Mouse (Mus musculus) heart, postnatal 0 days (tissue): ENCODE data around the gene Car5b. TPM values are rescaled to one million over a fixed set of nuclear protein-coding genes. Genes with fewer than 3 reads are reported as not detected.

Experiments used
- ATAC-seq: fragments of 200-750 bp; cut with Nextera tagmentation; 2 replicates; pipeline ENCODE4 v1.8.0; 2017; ENCODE audit warnings: low read depth, moderate number of reproducible peaks, moderate library complexity; ENCODE audit not compliant: insufficient read depth
- DNase-seq: peaks from one replicate; pipeline ENCODE4 v3.0.0-alpha.2; 2016; ENCODE audit warnings: low spot score
- H3K27ac ChIP-seq: fragments of 300-500 bp; sonication (generic); 2 replicates; pipeline ENCODE4 v1.5.1; 2014; ENCODE audit warnings: low read depth, mild to moderate bottlenecking
- H3K27me3 ChIP-seq: fragments of 300-500 bp; sonication (generic); 2 replicates; pipeline ENCODE4 v1.6.1; 2014; ENCODE audit warnings: low read length, mixed read lengths; ENCODE audit not compliant: control insufficient read depth, insufficient read depth
- H3K36me3 ChIP-seq: fragments of 300-500 bp; sonication (generic); replicated peaks from 2 replicates; pipeline ENCODE4 v1.6.1; 2014; ENCODE audit warnings: low read length, mixed read lengths; ENCODE audit not compliant: control insufficient read depth, insufficient read depth
- H3K4me1 ChIP-seq: fragments of 300-500 bp; sonication (generic); 2 replicates; pipeline ENCODE4 v1.6.1; 2014; ENCODE audit warnings: antibody characterized with exemption; ENCODE audit not compliant: control insufficient read depth, insufficient read depth
- H3K4me2 ChIP-seq: fragments of 300-500 bp; sonication (generic); 2 replicates; pipeline ENCODE4 v1.6.1; 2014; ENCODE audit warnings: low read depth, mild to moderate bottlenecking, low read length, moderate library complexity
- H3K4me3 ChIP-seq: fragments of 300-500 bp; sonication (generic); 2 replicates; pipeline ENCODE4 v1.5.1; 2014; ENCODE audit warnings: low read depth, low read length
- H3K9ac ChIP-seq: fragments of 300-500 bp; sonication (generic); replicated peaks from 2 replicates; pipeline ENCODE4 v1.6.1; 2014; ENCODE audit warnings: low read depth, low read length, mixed read lengths
- H3K9me3 ChIP-seq: fragments of 300-500 bp; sonication (generic); replicated peaks from 2 replicates; pipeline ENCODE4 v1.6.1; 2016; ENCODE audit warnings: low read length; ENCODE audit not compliant: control insufficient read depth
- CTCF ChIP-seq: IDR thresholded peaks from 2 replicates; pipeline ENCODE4 v1.5.1; 2016; ENCODE audit warnings: antibody characterized with exemption, control low read depth, low read depth
- EP300 ChIP-seq: IDR thresholded peaks from 2 replicates; pipeline ENCODE4 v1.6.1; 2016; ENCODE audit warnings: antibody characterized with exemption, low read depth
- WGBS: fragments of 180-500 bp; shearing (Covaris S2); extraction: QIAGEN DNeasy Blood & Tissue Kit; methylation state at CpG from one replicate; pipeline ENCODE4 v1.1.7; 2014; 5-methylcytosine and 5-hydroxymethylcytosine counted together
- polyA plus RNA-seq: library from polyadenylated mRNA; unstranded; fragments of >200 nt; fragmentation: Nextera tagmentation; extraction: Ambion mirVana; gene quantifications from 2 replicates; pipeline ENCODE4 v1.2.1, GENCODE M21; 2015
- total RNA-seq: library from RNA; depleted of rRNA; stranded (reverse); fragments of >200 nt; gene quantifications from 2 replicates; pipeline ENCODE4 v1.2.3, GENCODE M21; 2014; ENCODE audit warnings: low replicate concordance

Car5b gene
- total and polyA plus RNA-seq, 2 experiments from 2014 or later: 0.27 to 0.76 TPM

- no peak for DNase-seq
- H3K36me3 ChIP-seq: no peaks in the 10 kb centered on the region
- H3K9ac ChIP-seq: no peak overlapping the region
- TF ChIP-seq CTCF: no peak
- TF ChIP-seq EP300: no peak
- H3K4me3 ChIP-seq: no peak overlapping the region
- H3K4me1 ChIP-seq: no peaks in the 10 kb centered on the region
- no peaks in the 10 kb centered on the region for H3K27me3 ChIP-seq
- WGBS: 48% methylated on average over 3 of the region's 3 CpGs
- no peak overlapping the region for H3K27ac ChIP-seq
- no peak for ATAC-seq
- H3K4me2 ChIP-seq: no peak overlapping the region
- H3K9me3 ChIP-seq: no peaks in the 10 kb centered on the region
Observed at GRCm38 (mm10) chrX:164058523-164058922, 30.7 kb upstream of the Car5b start.

- DNase-seq (no peak), ATAC-seq (no peak)
- TF ChIP-seq CTCF (no peak), EP300 (no peak)
- Histone ChIP-seq H3K9me3 (no peaks in the 10 kb centered on the region), H3K4me2 (no peak overlapping the region), H3K4me3 (no peak overlapping the region), H3K36me3 (no peaks in the 10 kb centered on the region), H3K27ac (no peak overlapping the region), H3K27me3 (no peaks in the 10 kb centered on the region), H3K4me1 (no peaks in the 10 kb centered on the region), H3K9ac (no peak overlapping the region)
- WGBS: 64% methylated on average over 4 of the region's 4 CpGs
Observed at GRCm38 (mm10) chrX:164055726-164056125, 27.9 kb upstream of the Car5b start.

GRCm38 (mm10) chrX:164046736-164047135 is 18.9 kb upstream of the Car5b start:
- Histone ChIP-seq H3K9me3 (no peaks in the 10 kb centered on the region), H3K4me1 (no peaks in the 10 kb centered on the region), H3K36me3 (no peaks in the 10 kb centered on the region), H3K27ac (no peak overlapping the region), H3K4me2 (no peak overlapping the region), H3K9ac (no peak overlapping the region), H3K4me3 (no peak overlapping the region), H3K27me3 (no peaks in the 10 kb centered on the region)
- 65% methylated on average over 2 of the region's 2 CpGs for WGBS
- ATAC-seq (no peak), DNase-seq (no peak)
- TF ChIP-seq EP300: no peak
- no peak for TF ChIP-seq CTCF

GRCm38 (mm10) chrX:164042069-164042468 is 14.3 kb upstream of the Car5b start:
- Histone ChIP-seq H3K4me3 (no peak overlapping the region), H3K4me1 (no peaks in the 10 kb centered on the region), H3K27ac (no peak overlapping the region), H3K27me3 (no peaks in the 10 kb centered on the region), H3K9me3 (no peaks in the 10 kb centered on the region), H3K4me2 (no peak overlapping the region), H3K9ac (no peak overlapping the region), H3K36me3 (no peaks in the 10 kb centered on the region)
- no peak for ATAC-seq
- no peak for TF ChIP-seq EP300
- TF ChIP-seq CTCF: no peak
- no peak for DNase-seq
- 58% methylated on average over 13 of the region's 13 CpGs for WGBS

GRCm38 (mm10) chrX:164038882-164039281 is 11.1 kb upstream of the Car5b start:
- H3K9me3 ChIP-seq: no peaks in the 10 kb centered on the region
- no peak overlapping the region for H3K4me2 ChIP-seq
- TF ChIP-seq CTCF (no peak), EP300 (no peak)
- H3K4me3 ChIP-seq: no peak overlapping the region
- H3K9ac ChIP-seq: no peak overlapping the region
- DNase-seq (no peak), ATAC-seq (no peak)
- no peaks in the 10 kb centered on the region for H3K27me3 ChIP-seq
- H3K27ac ChIP-seq: no peak overlapping the region
- no peaks in the 10 kb centered on the region for H3K36me3 ChIP-seq
- no peaks in the 10 kb centered on the region for H3K4me1 ChIP-seq
- WGBS: 38% methylated on average over 2 of the region's 2 CpGs

- no peaks in the 10 kb centered on the region for H3K4me1 ChIP-seq
- DNase-seq: no peak
- H3K9me3 ChIP-seq: no peaks in the 10 kb centered on the region
- no peak overlapping the region for H3K9ac ChIP-seq
- H3K27me3 ChIP-seq: no peaks in the 10 kb centered on the region
- no peaks in the 10 kb centered on the region for H3K36me3 ChIP-seq
- no peak overlapping the region for H3K27ac ChIP-seq
- 73% methylated on average over 7 of the region's 7 CpGs for WGBS
- TF ChIP-seq CTCF (no peak), EP300 (no peak)
- no peak overlapping the region for H3K4me3 ChIP-seq
- no peak overlapping the region for H3K4me2 ChIP-seq
- ATAC-seq: no peak
Observed at GRCm38 (mm10) chrX:164035931-164036330, 8.1 kb upstream of the Car5b start.
